Mouse (Mus musculus) neural tube, embryonic 14.5 days (tissue): ENCODE measurements around the gene Med11. TPM values are rescaled to one million over a fixed set of nuclear protein-coding genes. Genes with fewer than 3 reads are reported as not detected.

ENCODE experiments used
- ATAC-seq: fragments of 200-750 bp; cut with Nextera tagmentation; 2 replicates; pipeline ENCODE4 v1.8.0; 2017; ENCODE audit warnings: low read depth, mild to moderate bottlenecking, moderate TSS enrichment, moderate library complexity
- H3K27ac ChIP-seq: fragments of 300-500 bp; sonication (generic); 2 replicates; pipeline ENCODE4 v1.5.1; 2014; ENCODE audit warnings: low read depth, mild to moderate bottlenecking, control low read depth, low read length, moderate library complexity, mixed read lengths
- H3K27me3 ChIP-seq: fragments of 300-500 bp; sonication (generic); 2 replicates; pipeline ENCODE4 v1.6.1; 2014; ENCODE audit warnings: low read length; ENCODE audit not compliant: control insufficient read depth, insufficient read depth
- H3K36me3 ChIP-seq: fragments of 300-500 bp; sonication (generic); 2 replicates; pipeline ENCODE4 v1.6.1; 2014; ENCODE audit warnings: low read length, mixed read lengths; ENCODE audit not compliant: control insufficient read depth, insufficient read depth
- H3K4me1 ChIP-seq: fragments of 300-500 bp; sonication (generic); 2 replicates; pipeline ENCODE4 v1.6.1; 2014; ENCODE audit warnings: low read length; ENCODE audit not compliant: control insufficient read depth, insufficient read depth
- H3K4me2 ChIP-seq: fragments of 300-500 bp; sonication (generic); 2 replicates; pipeline ENCODE4 v1.6.1; 2014; ENCODE audit warnings: mild to moderate bottlenecking, low read depth, low read length, control low read depth
- H3K4me3 ChIP-seq: fragments of 300-500 bp; sonication (generic); 2 replicates; pipeline ENCODE4 v1.5.1; 2014; ENCODE audit warnings: low read depth, low read length, control low read depth, mixed read lengths
- H3K9ac ChIP-seq: fragments of 300-500 bp; sonication (generic); replicated peaks from 2 replicates; pipeline ENCODE4 v1.6.1; 2014; ENCODE audit warnings: low read depth, mild to moderate bottlenecking, control low read depth, low read length, mixed read lengths
- H3K9me3 ChIP-seq: fragments of 300-500 bp; sonication (generic); 2 replicates; pipeline ENCODE4 v1.6.1; 2016; ENCODE audit warnings: low read length; ENCODE audit not compliant: control insufficient read depth
- WGBS: fragments of 180-500 bp; shearing (Covaris S2); extraction: QIAGEN DNeasy Blood & Tissue Kit; methylation state at CpG from one replicate; pipeline ENCODE4 v1.1.7; 2014; 5-methylcytosine and 5-hydroxymethylcytosine counted together
- polyA plus RNA-seq: library from polyadenylated mRNA; unstranded; fragments of >200 nt; fragmentation: Nextera tagmentation; extraction: Ambion mirVana; gene quantifications from 2 replicates; pipeline ENCODE4 v1.2.1, GENCODE M21; 2014

Med11 gene
- polyA plus RNA-seq, 1 experiment from 2014 or later = 46.6 TPM

DNA sequence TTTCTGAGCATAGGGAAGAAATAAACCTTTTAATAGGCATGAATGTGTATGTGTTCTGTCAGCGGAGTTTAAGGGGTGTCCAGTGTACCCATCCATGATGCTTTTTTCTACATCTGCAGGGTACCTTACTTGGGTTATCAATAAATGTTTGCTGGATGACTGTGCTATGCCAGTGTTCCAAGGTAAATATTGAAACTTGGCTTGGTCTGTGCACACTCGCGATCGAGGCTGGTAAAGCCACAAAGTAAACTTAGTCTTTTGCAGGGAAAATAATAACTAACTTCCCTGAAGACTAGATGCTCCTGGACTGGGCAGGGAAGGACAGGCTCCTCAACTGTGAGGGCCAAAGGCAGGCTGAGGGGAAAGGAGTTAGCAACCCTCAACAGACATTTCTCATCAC lies 11.1 kb upstream of the Med11 start:
- no peaks in the 10 kb centered on the region for H3K4me1 ChIP-seq
- H3K9ac ChIP-seq = no peak overlapping the region
- no peaks in the 10 kb centered on the region for H3K9me3 ChIP-seq
- no peak overlapping the region for H3K4me2 ChIP-seq
- H3K4me3 ChIP-seq = no peak overlapping the region
- H3K36me3 ChIP-seq = peaks cover 41% of the 10 kb centered on the region
- no peak overlapping the region for H3K27ac ChIP-seq
- no peaks in the 10 kb centered on the region for H3K27me3 ChIP-seq
- 96% methylated on average over 4 of the region's 4 CpGs for WGBS
- ATAC-seq = no peak

DNA sequence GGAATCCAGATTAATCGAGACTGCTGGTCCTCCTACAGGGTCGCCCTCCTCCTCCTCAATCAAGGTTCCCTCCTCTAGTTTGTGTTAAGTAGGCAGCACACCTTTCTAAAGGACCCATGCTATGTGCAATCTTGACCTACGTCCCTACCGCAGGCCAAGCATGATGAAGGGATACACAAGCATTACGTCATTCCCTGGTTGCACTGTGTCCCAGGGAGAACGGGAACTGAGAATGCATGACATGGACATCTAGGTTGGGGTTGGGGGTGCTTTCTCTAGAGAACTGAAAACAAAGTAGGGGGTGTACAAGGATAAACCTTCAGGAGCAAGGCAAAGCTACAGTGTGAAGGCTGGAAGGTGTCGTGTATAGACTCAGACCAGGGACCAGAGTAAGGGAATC lies 9.8 kb upstream of the Med11 start:
- Histone ChIP-seq H3K4me3 (no peak overlapping the region), H3K9ac (no peak overlapping the region), H3K4me1 (no peaks in the 10 kb centered on the region), H3K9me3 (no peaks in the 10 kb centered on the region), H3K27me3 (no peaks in the 10 kb centered on the region), H3K4me2 (no peak overlapping the region), H3K36me3 (peaks cover 35% of the 10 kb centered on the region), H3K27ac (no peak overlapping the region)
- WGBS = 93% methylated on average over 7 of the region's 7 CpGs
- ATAC-seq = no peak

GRCm38 (mm10) chr11:70443964-70444363 lies 7.8 kb upstream of the Med11 start:
- Histone ChIP-seq H3K9me3 (no peaks in the 10 kb centered on the region), H3K4me3 (no peak overlapping the region), H3K36me3 (peaks cover 17% of the 10 kb centered on the region), H3K9ac (no peak overlapping the region), H3K4me2 (no peak overlapping the region), H3K27me3 (no peaks in the 10 kb centered on the region), H3K27ac (no peak overlapping the region), H3K4me1 (no peaks in the 10 kb centered on the region)
- 89% methylated on average over 3 of the region's 3 CpGs for WGBS
- ATAC-seq = no peak

DNA sequence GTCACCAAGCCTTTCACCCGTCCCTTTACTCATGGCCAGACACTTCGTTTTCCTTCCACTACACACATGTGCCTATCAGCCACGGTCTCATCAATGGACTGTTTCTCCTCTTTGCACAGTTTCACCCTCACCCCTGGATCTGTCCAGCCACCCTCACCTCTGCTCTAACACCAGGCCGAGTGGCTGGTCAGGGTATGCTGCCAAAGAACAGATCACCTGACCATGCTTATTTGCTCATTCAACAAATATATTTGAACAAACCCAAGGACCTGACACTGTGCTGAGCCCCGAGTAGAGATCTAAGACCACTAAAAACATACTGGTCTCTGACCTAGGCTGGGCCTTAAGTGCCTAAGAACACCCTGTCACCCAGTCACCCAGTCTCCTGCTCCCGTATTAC lies 7.1 kb upstream of the Med11 start:
- Histone ChIP-seq H3K9me3 (no peaks in the 10 kb centered on the region), H3K9ac (no peak overlapping the region), H3K27me3 (no peaks in the 10 kb centered on the region), H3K4me1 (no peaks in the 10 kb centered on the region), H3K27ac (no peak overlapping the region), H3K36me3 (peaks cover 10% of the 10 kb centered on the region), H3K4me2 (no peak overlapping the region), H3K4me3 (no peak overlapping the region)
- no peak for ATAC-seq
- 81% methylated on average over 6 of the region's 6 CpGs for WGBS

DNA sequence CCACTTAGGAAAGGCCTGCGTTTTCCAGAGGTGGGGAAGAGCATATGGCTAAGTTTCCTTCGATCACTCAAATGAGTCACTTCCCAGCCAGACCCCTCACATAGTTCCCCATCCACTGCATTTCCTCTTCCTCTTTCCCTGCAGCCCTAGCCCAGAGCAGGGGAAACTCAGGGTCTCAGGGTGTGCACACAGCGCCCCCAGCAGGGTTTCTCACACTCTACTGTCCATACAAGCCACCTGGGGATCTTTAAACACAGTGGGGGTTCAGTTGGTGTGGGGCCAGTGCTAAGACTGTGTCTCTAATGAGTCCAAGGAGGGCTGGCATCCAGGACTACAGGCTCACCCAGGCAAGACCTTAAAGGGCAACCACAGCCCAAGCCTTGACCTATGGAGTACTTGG lies 5.0 kb upstream of the Med11 start:
- H3K27me3 ChIP-seq = no peaks in the 10 kb centered on the region
- H3K9ac ChIP-seq = no peak overlapping the region
- no peak overlapping the region for H3K4me2 ChIP-seq
- no peaks in the 10 kb centered on the region for H3K4me1 ChIP-seq
- H3K27ac ChIP-seq = no peak overlapping the region
- H3K36me3 ChIP-seq = no peaks in the 10 kb centered on the region
- no peaks in the 10 kb centered on the region for H3K9me3 ChIP-seq
- no peak for ATAC-seq
- no peak overlapping the region for H3K4me3 ChIP-seq
- WGBS = 56% methylated on average over 3 of the region's 3 CpGs

GRCm38 (mm10) chr11:70447373-70447772 lies 4.3 kb upstream of the Med11 start:
- peaks cover 2% of the 10 kb centered on the region; the same call in 1 of the 2 replicates for H3K4me1 ChIP-seq
- H3K9ac ChIP-seq = no peak overlapping the region
- no peak overlapping the region for H3K27ac ChIP-seq
- WGBS = 77% methylated on average over 1 of the region's 1 CpGs
- no peaks in the 10 kb centered on the region for H3K27me3 ChIP-seq
- no peak overlapping the region for H3K4me2 ChIP-seq
- no peak for ATAC-seq
- H3K36me3 ChIP-seq = no peaks in the 10 kb centered on the region
- H3K9me3 ChIP-seq = no peaks in the 10 kb centered on the region
- no peak overlapping the region for H3K4me3 ChIP-seq

GRCm38 (mm10) chr11:70450926-70451325 lies 793 bp upstream of the Med11 start:
- Histone ChIP-seq H3K36me3 (0 out of 2 replicates have a peak, but pooled peaks cover 5% of the 10 kb centered on the region), H3K27ac (no peak overlapping the region), H3K4me2 (no peak overlapping the region), H3K9me3 (no peaks in the 10 kb centered on the region), H3K27me3 (no peaks in the 10 kb centered on the region), H3K9ac (no peak overlapping the region), H3K4me3 (no peak overlapping the region), H3K4me1 (peaks cover 10% of the 10 kb centered on the region; the same call in 1 of the 2 replicates)
- ATAC-seq = no peak
- WGBS = 79% methylated on average over 2 of the region's 2 CpGs

DNA sequence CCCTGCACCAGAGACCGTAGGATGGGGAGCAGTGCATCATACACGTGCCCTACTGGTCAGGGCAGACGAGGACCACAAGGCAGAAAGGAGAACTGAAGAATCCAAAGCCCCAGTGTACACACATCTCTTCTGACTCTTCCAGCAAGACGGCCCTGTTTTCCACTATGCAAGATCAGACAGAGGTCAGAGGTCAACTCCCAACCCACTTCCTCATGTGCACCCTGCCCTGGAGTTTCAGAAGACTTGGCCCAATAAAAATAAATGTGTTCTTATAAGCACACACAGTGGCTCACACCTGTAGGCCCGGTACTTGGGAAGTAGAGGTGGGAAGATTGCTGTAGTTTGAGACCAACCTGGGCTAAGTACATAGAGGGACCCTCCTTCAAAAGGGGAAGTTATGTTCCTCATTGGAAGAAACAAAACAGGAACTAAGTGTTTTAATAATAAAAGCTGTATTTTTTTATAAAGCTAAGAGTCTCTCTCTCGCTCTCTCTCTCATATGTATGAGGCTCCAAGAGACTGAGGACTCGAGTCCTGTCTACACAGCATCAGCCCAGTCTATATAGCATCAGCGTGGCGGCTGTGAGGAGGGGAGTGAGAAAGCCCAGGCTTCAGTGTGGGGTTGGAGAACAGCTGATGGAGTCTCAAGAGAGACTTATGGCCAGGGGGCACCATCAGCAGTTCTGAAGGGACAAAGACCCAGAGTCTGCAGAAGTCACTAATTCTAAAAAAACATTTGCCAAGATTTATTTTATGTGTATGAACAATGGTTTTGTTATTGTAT lies 1.7 kb downstream of the Med11 start:
- H3K27me3 ChIP-seq = no peaks in the 10 kb centered on the region
- no peak overlapping the region for H3K4me3 ChIP-seq
- no peak overlapping the region for H3K4me2 ChIP-seq
- 0 out of 2 replicates have a peak, but pooled peaks cover 5% of the 10 kb centered on the region for H3K36me3 ChIP-seq
- ATAC-seq = no peak
- H3K27ac ChIP-seq = no peak overlapping the region
- no peaks in the 10 kb centered on the region for H3K9me3 ChIP-seq
- no peak overlapping the region for H3K9ac ChIP-seq
- WGBS = 89% methylated on average over 9 of the region's 9 CpGs
- peaks cover 10% of the 10 kb centered on the region; the same call in 1 of the 2 replicates for H3K4me1 ChIP-seq

GRCm38 (mm10) chr11:70458688-70459600 lies 7.2 kb downstream of the Med11 start, which contains the start of gene Zmynd15:
Zmynd15 (plus strand) TSS chr11:70459433.
- H3K36me3 ChIP-seq = 0 out of 2 replicates have a peak, but pooled peaks cover 5% of the 10 kb centered on the region
- H3K4me2 ChIP-seq = peak within 1 kb of the TSS; percentile 61
- H3K9me3 ChIP-seq = no peaks in the 10 kb centered on the region
- H3K4me1 ChIP-seq = no peaks in the 10 kb centered on the region; the same call in 1 of the 2 replicates
- 17% methylated on average over 32 of the region's 32 CpGs for WGBS
- peaks cover 19% of the 10 kb centered on the region for H3K27me3 ChIP-seq
- peak within 1 kb of the TSS; percentile 41; the same call in 1 of the 2 replicates for H3K9ac ChIP-seq
- ATAC-seq = no peak
- H3K4me3 ChIP-seq = peak within 1 kb of the TSS; percentile 30
- H3K27ac ChIP-seq = no peak within 1 kb of the TSS
